Mouse (Mus musculus): ENCODE results near the gene Cdc14b. TPM values are rescaled to one million over a fixed set of nuclear protein-coding genes. Genes with fewer than 3 reads are reported as not detected.

Gene Cdc14b
- polyA plus RNA-seq, 1 experiment, result 4.4 TPM

GRCm38 (mm10) chr13:64250363-64250762, 24.7 kb downstream of the Cdc14b start:
- no peaks in the 10 kb centered on the region for H3K36me3 ChIP-seq (ENCODE audit: control insufficient read depth, insufficient read depth)
- peaks cover 31% of the 10 kb centered on the region for H3K79me2 ChIP-seq (ENCODE audit: control insufficient read depth, insufficient read depth)
- H3K4me2 ChIP-seq (ENCODE audit: low read depth), result no peak overlapping the region
- no peak for TF ChIP-seq E2F4 (IDR thresholded peaks at IDR 0.05; ENCODE audit: insufficient read depth)
- no peak for TF ChIP-seq POLR2A (IDR thresholded peaks at IDR 0.05; ENCODE audit: insufficient read length, low read depth)
- no peak for TF ChIP-seq POLR2AphosphoS2 (IDR thresholded peaks at IDR 0.05; ENCODE audit: insufficient read length, low read depth)
- TF ChIP-seq USF1 (IDR thresholded peaks at IDR 0.05; ENCODE audit: low read depth), result no peak
- TF ChIP-seq SRF (IDR thresholded peaks at IDR 0.05; ENCODE audit: control insufficient read depth, insufficient read length, low read depth), result no peak
- TF ChIP-seq CEBPB (IDR thresholded peaks at IDR 0.05; ENCODE audit: insufficient read depth, poor library complexity, severe bottlenecking), result no peak
- TF ChIP-seq REST (IDR thresholded peaks at IDR 0.05; ENCODE audit: insufficient read depth, insufficient read length), result no peak
- no peak for TF ChIP-seq MAX (IDR thresholded peaks at IDR 0.05; ENCODE audit: low read depth)
- TF ChIP-seq TCF12 (IDR thresholded peaks at IDR 0.05; ENCODE audit: insufficient read depth, poor library complexity, severe bottlenecking), result no peak
- no peak for TF ChIP-seq MYOD1 (IDR thresholded peaks at IDR 0.05; ENCODE audit: control insufficient read depth in 1 of 3, insufficient read length in 2 of 3, low read depth in 2 of 3)
- TF ChIP-seq MYOG (IDR thresholded peaks at IDR 0.05; ENCODE audit: control insufficient read depth in 1 of 3, insufficient read depth in 1 of 3, insufficient read length in 2 of 3, low read depth in 2 of 3), result no peak
- no peak for TF ChIP-seq TCF3 (IDR thresholded peaks at IDR 0.05; ENCODE audit: insufficient read length, low read depth)
- no peaks in the 10 kb centered on the region for H3K27me3 ChIP-seq (ENCODE audit: control insufficient read depth, insufficient read depth, insufficient read length)
- H3ac ChIP-seq (ENCODE audit: control insufficient read depth, insufficient read length), result no peak overlapping the region
- H3K4me3 ChIP-seq, result no peak overlapping the region

GRCm38 (mm10) chr13:64248775-64249524, 26.1 kb downstream of the Cdc14b start:
- Histone ChIP-seq H3K4me3 (peak overlapping the region; percentile 43), H3K36me3 (ENCODE audit: control insufficient read depth, insufficient read depth) (no peaks in the 10 kb centered on the region), H3ac (ENCODE audit: control insufficient read depth, insufficient read length) (peak overlapping the region; percentile 9), H3K27me3 (ENCODE audit: control insufficient read depth, insufficient read depth, insufficient read length) (no peaks in the 10 kb centered on the region), H3K79me2 (ENCODE audit: control insufficient read depth, insufficient read depth) (peaks cover 24% of the 10 kb centered on the region), H3K4me2 (ENCODE audit: low read depth) (peak overlapping the region; percentile 94)
- TF ChIP-seq SRF (IDR thresholded peaks at IDR 0.05; ENCODE audit: control insufficient read depth, insufficient read length, low read depth) (no peak), REST (IDR thresholded peaks at IDR 0.05; ENCODE audit: insufficient read depth, insufficient read length) (no peak), POLR2A (IDR thresholded peaks at IDR 0.05; ENCODE audit: insufficient read length, low read depth) (peak; percentile 29)

- Histone ChIP-seq H3K4me2 (ENCODE audit: low read depth) (peak overlapping the region; percentile 94), H3K36me3 (ENCODE audit: control insufficient read depth, insufficient read depth) (no peaks in the 10 kb centered on the region), H3ac (ENCODE audit: control insufficient read depth, insufficient read length) (peak overlapping the region; percentile 9), H3K79me2 (ENCODE audit: control insufficient read depth, insufficient read depth) (peaks cover 18% of the 10 kb centered on the region), H3K27me3 (ENCODE audit: control insufficient read depth, insufficient read depth, insufficient read length) (no peaks in the 10 kb centered on the region), H3K4me3 (peak overlapping the region; percentile 43)
- peak; percentile 32 for TF ChIP-seq E2F4 (IDR thresholded peaks at IDR 0.05; ENCODE audit: insufficient read depth)
- TF ChIP-seq POLR2A (IDR thresholded peaks at IDR 0.05; ENCODE audit: insufficient read length, low read depth), result no peak
Measured at GRCm38 (mm10) chr13:64248161-64248774, 26.8 kb downstream of the Cdc14b start.

- TF ChIP-seq CEBPB (IDR thresholded peaks at IDR 0.05; ENCODE audit: insufficient read depth, poor library complexity, severe bottlenecking), result no peak
- TF ChIP-seq MYOD1 (IDR thresholded peaks at IDR 0.05; ENCODE audit: control insufficient read depth in 1 of 3, insufficient read length in 2 of 3, low read depth in 2 of 3), result no peak
- TF ChIP-seq MYOG (IDR thresholded peaks at IDR 0.05; ENCODE audit: control insufficient read depth in 1 of 3, insufficient read depth in 1 of 3, insufficient read length in 2 of 3, low read depth in 2 of 3), result no peak
- TF ChIP-seq TCF3 (IDR thresholded peaks at IDR 0.05; ENCODE audit: insufficient read length, low read depth), result no peak
- no peak for TF ChIP-seq E2F4 (IDR thresholded peaks at IDR 0.05; ENCODE audit: insufficient read depth)
- no peak for TF ChIP-seq POLR2AphosphoS2 (IDR thresholded peaks at IDR 0.05; ENCODE audit: insufficient read length, low read depth)
- TF ChIP-seq TCF12 (IDR thresholded peaks at IDR 0.05; ENCODE audit: insufficient read depth, poor library complexity, severe bottlenecking), result no peak
- no peak for TF ChIP-seq POLR2A (IDR thresholded peaks at IDR 0.05; ENCODE audit: insufficient read length, low read depth)
- no peak for TF ChIP-seq USF1 (IDR thresholded peaks at IDR 0.05; ENCODE audit: low read depth)
- Histone ChIP-seq H3K4me3 (no peak overlapping the region), H3K79me2 (ENCODE audit: control insufficient read depth, insufficient read depth) (peaks cover 16% of the 10 kb centered on the region), H3ac (ENCODE audit: control insufficient read depth, insufficient read length) (no peak overlapping the region), H3K36me3 (ENCODE audit: control insufficient read depth, insufficient read depth) (no peaks in the 10 kb centered on the region), H3K4me2 (ENCODE audit: low read depth) (no peak overlapping the region), H3K27me3 (ENCODE audit: control insufficient read depth, insufficient read depth, insufficient read length) (no peaks in the 10 kb centered on the region)
Measured at GRCm38 (mm10) chr13:64246106-64246505, 29.0 kb downstream of the Cdc14b start.

- no peak overlapping the region for H3ac ChIP-seq (ENCODE audit: control insufficient read depth, insufficient read length)
- H3K36me3 ChIP-seq (ENCODE audit: control insufficient read depth, insufficient read depth), result no peaks in the 10 kb centered on the region
- no peak overlapping the region for H3K4me3 ChIP-seq
- H3K27me3 ChIP-seq (ENCODE audit: control insufficient read depth, insufficient read depth, insufficient read length), result no peaks in the 10 kb centered on the region
- TF ChIP-seq USF1 (IDR thresholded peaks at IDR 0.05; ENCODE audit: low read depth), result no peak
- no peak for TF ChIP-seq POLR2A (IDR thresholded peaks at IDR 0.05; ENCODE audit: insufficient read length, low read depth)
- TF ChIP-seq MYOG (IDR thresholded peaks at IDR 0.05; ENCODE audit: control insufficient read depth in 1 of 3, insufficient read depth in 1 of 3, insufficient read length in 2 of 3, low read depth in 2 of 3), result no peak
- TF ChIP-seq POLR2AphosphoS2 (IDR thresholded peaks at IDR 0.05; ENCODE audit: insufficient read length, low read depth), result no peak
- no peak for TF ChIP-seq E2F4 (IDR thresholded peaks at IDR 0.05; ENCODE audit: insufficient read depth)
- no peak for TF ChIP-seq TCF12 (IDR thresholded peaks at IDR 0.05; ENCODE audit: insufficient read depth, poor library complexity, severe bottlenecking)
- no peak for TF ChIP-seq REST (IDR thresholded peaks at IDR 0.05; ENCODE audit: insufficient read depth, insufficient read length)
- no peak for TF ChIP-seq CEBPB (IDR thresholded peaks at IDR 0.05; ENCODE audit: insufficient read depth, poor library complexity, severe bottlenecking)
- no peak for TF ChIP-seq SRF (IDR thresholded peaks at IDR 0.05; ENCODE audit: control insufficient read depth, insufficient read length, low read depth)
- no peak for TF ChIP-seq MYOD1 (IDR thresholded peaks at IDR 0.05; ENCODE audit: control insufficient read depth in 1 of 3, insufficient read length in 2 of 3, low read depth in 2 of 3)
- no peak overlapping the region for H3K4me2 ChIP-seq (ENCODE audit: low read depth)
- H3K79me2 ChIP-seq (ENCODE audit: control insufficient read depth, insufficient read depth), result peaks cover 3% of the 10 kb centered on the region
Measured at GRCm38 (mm10) chr13:64244685-64245261, 30.3 kb downstream of the Cdc14b start.
